Mouse (Mus musculus) neural tube, embryonic 12.5 days (tissue): ENCODE results near the gene Adap2. TPM values are rescaled to one million over a fixed set of nuclear protein-coding genes. Genes with fewer than 3 reads are reported as not detected.

Experiments used
- ATAC-seq: fragments of 200-750 bp; cut with Nextera tagmentation; 2 replicates; pipeline ENCODE4 v1.8.0; 2017; ENCODE audit warnings: low read depth, mild to moderate bottlenecking, moderate TSS enrichment, moderate library complexity; ENCODE audit not compliant: low FRiP score
- H3K27ac ChIP-seq: fragments of 300-500 bp; sonication (generic); 2 replicates; pipeline ENCODE4 v1.5.1; 2016
- H3K27me3 ChIP-seq: fragments of 300-500 bp; sonication (generic); replicated peaks from 2 replicates; pipeline ENCODE4 v1.6.1; 2016; ENCODE audit warnings: mild to moderate bottlenecking
- H3K36me3 ChIP-seq: fragments of 300-500 bp; sonication (generic); 2 replicates; pipeline ENCODE4 v1.6.1; 2016; ENCODE audit warnings: mild to moderate bottlenecking
- H3K4me1 ChIP-seq: fragments of 300-500 bp; sonication (generic); 2 replicates; pipeline ENCODE4 v1.6.1; 2016
- H3K4me2 ChIP-seq: fragments of 300-500 bp; sonication (generic); replicated peaks from 2 replicates; pipeline ENCODE4 v1.6.1; 2016; ENCODE audit warnings: mild to moderate bottlenecking
- H3K4me3 ChIP-seq: fragments of 300-500 bp; sonication (generic); 2 replicates; pipeline ENCODE4 v1.5.1; 2016
- H3K9ac ChIP-seq: fragments of 300-500 bp; sonication (generic); 2 replicates; pipeline ENCODE4 v1.6.1; 2016; ENCODE audit warnings: mild to moderate bottlenecking
- H3K9me3 ChIP-seq: fragments of 300-500 bp; sonication (generic); 2 replicates; pipeline ENCODE4 v1.6.1; 2016; ENCODE audit warnings: mild to moderate bottlenecking
- WGBS: fragments of 180-500 bp; shearing (Covaris S2); methylation state at CpG from one replicate; pipeline ENCODE4 v1.1.7; 2016; 5-methylcytosine and 5-hydroxymethylcytosine counted together
- polyA plus RNA-seq: library from polyadenylated mRNA; unstranded; fragments of >200 nt; fragmentation: Nextera tagmentation; extraction: Ambion mirVana; gene quantifications from 2 replicates; pipeline ENCODE4 v1.2.1, GENCODE M21; 2016

The Adap2 gene
- polyA plus RNA-seq: 2.5 and 2.9 TPM in 2 replicates

- Histone ChIP-seq H3K4me3 (peak within 1 kb of the TSS; percentile 50), H3K4me1 (peaks cover 6% of the 10 kb centered on the region; the same call in 1 of the 2 replicates), H3K9me3 (no peaks in the 10 kb centered on the region), H3K4me2 (peak within 1 kb of the TSS; percentile 76), H3K27me3 (peaks cover 36% of the 10 kb centered on the region), H3K27ac (no peak within 1 kb of the TSS), H3K36me3 (no peaks in the 10 kb centered on the region), H3K9ac (peak within 1 kb of the TSS; percentile 53)
- peak; percentile 58; the same call in 1 of the 2 replicates for ATAC-seq
- WGBS: 3% methylated on average over 47 of the region's 47 CpGs
These were observed at the start of gene Adap2 for GRCm38 (mm10) chr11:80153857-80154495. Adap2 (plus strand) TSS chr11:80154105.

DNA sequence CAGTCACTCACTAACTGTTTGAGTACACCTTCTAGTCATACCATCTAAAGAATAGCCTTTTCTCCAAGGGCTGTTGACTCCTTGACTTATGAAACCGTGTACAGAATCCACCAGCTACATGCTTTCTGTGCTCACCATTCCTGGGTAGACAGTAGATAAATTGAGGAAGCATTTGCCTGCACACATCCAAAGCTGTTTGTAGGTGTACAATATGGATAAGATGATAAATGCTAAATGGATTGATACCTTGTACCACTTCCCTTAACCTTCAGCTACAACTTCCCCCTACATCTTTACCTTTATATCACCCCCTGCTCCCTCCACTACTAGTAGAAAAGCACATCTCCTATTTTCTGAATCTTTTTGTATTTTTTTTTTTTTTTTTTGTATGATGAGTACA lies 49.5 kb upstream of the Adap2 start:
- H3K9ac ChIP-seq: no peak overlapping the region

GRCm38 (mm10) chr11:80116411-80116810 lies 37.5 kb upstream of the Adap2 start:
- peaks cover 49% of the 10 kb centered on the region for H3K36me3 ChIP-seq
- no peak overlapping the region for H3K4me2 ChIP-seq
- no peak overlapping the region for H3K9ac ChIP-seq
- H3K9me3 ChIP-seq: no peaks in the 10 kb centered on the region
- no peak overlapping the region for H3K27ac ChIP-seq
- no peak overlapping the region for H3K4me3 ChIP-seq
- 91% methylated on average over 1 of the region's 1 CpGs for WGBS
- no peaks in the 10 kb centered on the region for H3K27me3 ChIP-seq
- ATAC-seq: no peak
- no peaks in the 10 kb centered on the region for H3K4me1 ChIP-seq

More for the DNA sequence above, 49.5 kb upstream of the Adap2 start:
- Histone ChIP-seq H3K4me3 (no peak overlapping the region), H3K36me3 (peaks cover 41% of the 10 kb centered on the region), H3K27ac (no peak overlapping the region), H3K27me3 (no peaks in the 10 kb centered on the region), H3K4me1 (no peaks in the 10 kb centered on the region), H3K4me2 (no peak overlapping the region), H3K9me3 (no peaks in the 10 kb centered on the region)
- 76% methylated on average over 1 of the region's 1 CpGs for WGBS
- no peak for ATAC-seq

GRCm38 (mm10) chr11:80132050-80132449 lies 21.9 kb upstream of the Adap2 start:
- Histone ChIP-seq H3K4me1 (no peaks in the 10 kb centered on the region), H3K27ac (no peak overlapping the region), H3K9me3 (no peaks in the 10 kb centered on the region), H3K4me2 (no peak overlapping the region), H3K27me3 (no peaks in the 10 kb centered on the region), H3K9ac (no peak overlapping the region), H3K36me3 (peaks cover 57% of the 10 kb centered on the region), H3K4me3 (no peak overlapping the region)
- ATAC-seq: no peak
- 88% methylated on average over 1 of the region's 1 CpGs for WGBS

- Histone ChIP-seq H3K36me3 (peaks cover 45% of the 10 kb centered on the region), H3K9ac (no peak overlapping the region), H3K27ac (no peak overlapping the region), H3K9me3 (no peaks in the 10 kb centered on the region), H3K4me2 (no peak overlapping the region), H3K27me3 (no peaks in the 10 kb centered on the region), H3K4me1 (no peaks in the 10 kb centered on the region), H3K4me3 (no peak overlapping the region)
- no peak for ATAC-seq
- WGBS: 81% methylated on average over 4 of the region's 4 CpGs
These were observed 19.2 kb upstream of the Adap2 start for GRCm38 (mm10) chr11:80134744-80135143.

GRCm38 (mm10) chr11:80135954-80136683 lies 17.8 kb upstream of the Adap2 start:
- Histone ChIP-seq H3K9me3 (no peaks in the 10 kb centered on the region), H3K9ac (no peak overlapping the region), H3K4me2 (no peak overlapping the region), H3K27me3 (no peaks in the 10 kb centered on the region), H3K27ac (no peak overlapping the region), H3K36me3 (peaks cover 43% of the 10 kb centered on the region), H3K4me1 (peaks cover 2% of the 10 kb centered on the region), H3K4me3 (no peak overlapping the region)
- WGBS: 92% methylated on average over 11 of the region's 11 CpGs
- ATAC-seq: no peak

DNA sequence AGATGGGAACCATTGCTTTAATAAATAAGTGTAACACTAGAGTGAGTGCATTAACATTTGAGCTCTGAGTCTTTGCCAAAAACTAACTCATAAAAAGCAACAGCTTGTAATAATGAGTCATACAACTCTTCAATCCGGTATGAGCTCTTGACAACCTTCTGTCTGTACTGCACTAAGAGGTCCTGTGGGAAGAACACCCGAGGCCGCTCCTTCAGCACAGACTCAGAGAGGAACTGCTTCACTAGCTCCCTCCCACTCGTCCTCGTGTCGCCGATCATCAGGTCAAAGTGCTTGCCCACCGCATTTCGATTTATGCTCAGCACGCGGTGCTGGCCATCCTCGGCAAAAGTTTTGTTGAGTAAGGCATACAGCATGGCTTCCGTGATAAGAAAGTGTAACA lies 17.1 kb upstream of the Adap2 start:
- Histone ChIP-seq H3K9me3 (no peaks in the 10 kb centered on the region), H3K9ac (no peak overlapping the region), H3K4me3 (no peak overlapping the region), H3K4me1 (peaks cover 3% of the 10 kb centered on the region), H3K36me3 (peaks cover 39% of the 10 kb centered on the region), H3K27ac (no peak overlapping the region), H3K27me3 (no peaks in the 10 kb centered on the region), H3K4me2 (no peak overlapping the region)
- ATAC-seq: no peak
- WGBS: 95% methylated on average over 13 of the region's 13 CpGs

DNA sequence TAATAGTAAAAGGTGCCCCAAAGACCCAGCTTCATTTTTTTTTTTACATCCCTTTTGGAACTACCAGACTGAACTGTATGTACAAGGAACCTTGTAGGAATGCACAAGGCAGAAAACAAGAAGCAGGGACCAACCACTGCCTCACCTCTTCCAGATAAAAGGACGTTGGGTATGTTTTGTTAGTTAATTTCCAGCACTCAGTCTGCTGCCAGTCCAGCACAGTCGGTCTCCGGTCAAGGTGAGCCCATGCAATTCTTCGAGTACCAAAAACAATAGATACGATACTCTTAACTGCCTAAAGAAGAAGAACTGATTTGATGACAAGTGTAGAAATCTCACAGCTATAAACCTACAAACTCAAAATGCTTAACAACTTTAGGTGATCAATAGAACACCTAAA lies 16.1 kb upstream of the Adap2 start:
- 92% methylated on average over 5 of the region's 5 CpGs for WGBS
- Histone ChIP-seq H3K27ac (no peak overlapping the region), H3K4me1 (peaks cover 8% of the 10 kb centered on the region), H3K4me3 (no peak overlapping the region), H3K9ac (no peak overlapping the region), H3K36me3 (peaks cover 29% of the 10 kb centered on the region), H3K4me2 (no peak overlapping the region), H3K27me3 (no peaks in the 10 kb centered on the region), H3K9me3 (no peaks in the 10 kb centered on the region)
- ATAC-seq: no peak

GRCm38 (mm10) chr11:80141825-80142521 lies 11.9 kb upstream of the Adap2 start, which contains the start of gene Tefm:
Tefm (minus strand) TSS chr11:80142175.
- ATAC-seq: peak; percentile 85
- Histone ChIP-seq H3K4me1 (peaks cover 10% of the 10 kb centered on the region), H3K27me3 (no peaks in the 10 kb centered on the region), H3K36me3 (peaks cover 6% of the 10 kb centered on the region), H3K9me3 (no peaks in the 10 kb centered on the region), H3K4me3 (peak within 1 kb of the TSS; percentile 68), H3K4me2 (peak within 1 kb of the TSS; percentile 76), H3K9ac (peak within 1 kb of the TSS; percentile 80), H3K27ac (peak within 1 kb of the TSS; percentile 38; the same call in 1 of the 2 replicates)
- under 1% methylated on average over 40 of the region's 40 CpGs for WGBS

DNA sequence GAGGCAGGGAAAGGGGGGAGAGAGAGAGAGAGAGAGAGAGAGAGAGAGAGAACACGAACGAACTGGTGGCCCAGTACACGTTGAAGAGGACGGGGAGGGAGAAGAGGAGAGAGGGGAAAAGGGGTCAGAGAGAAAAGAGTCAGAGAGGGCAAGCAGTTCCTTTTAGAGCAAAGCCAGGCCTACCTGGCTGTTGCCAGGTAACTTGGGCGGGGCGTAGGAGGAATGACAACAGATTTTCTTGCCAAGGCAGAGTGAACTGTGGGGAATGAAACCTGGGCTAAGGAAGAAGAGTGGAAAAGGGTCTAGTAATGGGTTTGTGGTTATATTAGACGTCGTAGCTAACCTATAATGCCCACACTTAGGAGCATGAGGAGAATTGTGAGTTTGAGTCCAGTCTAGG lies 11.0 kb upstream of the Adap2 start:
- 0 out of 2 replicates have a peak overlapping the region, but pooled peaks have one; percentile 68 for H3K4me3 ChIP-seq
- no peaks in the 10 kb centered on the region for H3K9me3 ChIP-seq
- no peaks in the 10 kb centered on the region for H3K27me3 ChIP-seq
- H3K27ac ChIP-seq: no peak overlapping the region
- peak overlapping the region; percentile 76 for H3K4me2 ChIP-seq
- H3K4me1 ChIP-seq: peaks cover 10% of the 10 kb centered on the region
- ATAC-seq: no peak
- H3K9ac ChIP-seq: 0 out of 2 replicates have a peak overlapping the region, but pooled peaks have one; percentile 80
- 0 out of 2 replicates have a peak, but pooled peaks cover 3% of the 10 kb centered on the region for H3K36me3 ChIP-seq
- WGBS: 43% methylated on average over 8 of the region's 8 CpGs

DNA sequence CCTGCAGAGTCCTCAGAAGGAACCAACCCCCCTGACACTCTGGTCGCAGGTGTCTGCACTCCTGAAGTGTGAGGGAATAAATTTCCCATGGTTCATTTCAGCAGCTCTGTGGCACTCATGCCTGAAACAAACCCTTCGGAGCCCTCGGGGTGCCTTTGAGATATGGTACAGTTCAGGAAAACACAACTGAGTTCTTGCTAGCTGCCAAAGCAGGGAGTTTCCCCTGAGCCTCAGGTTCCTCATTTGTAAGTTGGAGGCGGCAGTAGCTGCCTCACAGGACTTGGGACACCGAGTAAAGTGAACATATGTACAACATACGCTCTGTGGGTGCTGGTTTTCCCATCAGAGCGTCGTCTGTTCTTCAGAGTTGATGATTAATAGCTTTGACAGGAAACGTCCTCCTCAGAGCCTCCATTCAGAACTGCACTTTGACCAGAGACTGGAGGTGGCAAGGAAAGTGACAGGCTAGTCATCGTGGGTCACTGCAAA lies 8.1 kb upstream of the Adap2 start:
- H3K36me3 ChIP-seq: no peaks in the 10 kb centered on the region
- no peaks in the 10 kb centered on the region for H3K27me3 ChIP-seq
- H3K4me2 ChIP-seq: no peak overlapping the region
- no peak overlapping the region for H3K27ac ChIP-seq
- peaks cover 10% of the 10 kb centered on the region for H3K4me1 ChIP-seq
- H3K9ac ChIP-seq: no peak overlapping the region
- WGBS: 54% methylated on average over 10 of the region's 10 CpGs
- no peak for ATAC-seq
- no peaks in the 10 kb centered on the region for H3K9me3 ChIP-seq
- no peak overlapping the region for H3K4me3 ChIP-seq

GRCm38 (mm10) chr11:80147748-80148147 lies 6.2 kb upstream of the Adap2 start:
- no peaks in the 10 kb centered on the region for H3K9me3 ChIP-seq
- H3K4me1 ChIP-seq: peaks cover 2% of the 10 kb centered on the region
- H3K27me3 ChIP-seq: peaks cover 3% of the 10 kb centered on the region; the same call in 1 of the 2 replicates
- no peaks in the 10 kb centered on the region for H3K36me3 ChIP-seq
- no peak for ATAC-seq
- H3K4me3 ChIP-seq: no peak overlapping the region
- 80% methylated on average over 6 of the region's 6 CpGs for WGBS
- H3K27ac ChIP-seq: no peak overlapping the region
- no peak overlapping the region for H3K4me2 ChIP-seq
- no peak overlapping the region for H3K9ac ChIP-seq
